Mouse (Mus musculus): ENCODE results near the gene Abcb1b. TPM values are rescaled to one million over a fixed set of nuclear protein-coding genes. Genes with fewer than 3 reads are reported as not detected.

Abcb1b gene
- polyA plus RNA-seq, 1 experiment from 2014 or later: 0.83 TPM

DNA sequence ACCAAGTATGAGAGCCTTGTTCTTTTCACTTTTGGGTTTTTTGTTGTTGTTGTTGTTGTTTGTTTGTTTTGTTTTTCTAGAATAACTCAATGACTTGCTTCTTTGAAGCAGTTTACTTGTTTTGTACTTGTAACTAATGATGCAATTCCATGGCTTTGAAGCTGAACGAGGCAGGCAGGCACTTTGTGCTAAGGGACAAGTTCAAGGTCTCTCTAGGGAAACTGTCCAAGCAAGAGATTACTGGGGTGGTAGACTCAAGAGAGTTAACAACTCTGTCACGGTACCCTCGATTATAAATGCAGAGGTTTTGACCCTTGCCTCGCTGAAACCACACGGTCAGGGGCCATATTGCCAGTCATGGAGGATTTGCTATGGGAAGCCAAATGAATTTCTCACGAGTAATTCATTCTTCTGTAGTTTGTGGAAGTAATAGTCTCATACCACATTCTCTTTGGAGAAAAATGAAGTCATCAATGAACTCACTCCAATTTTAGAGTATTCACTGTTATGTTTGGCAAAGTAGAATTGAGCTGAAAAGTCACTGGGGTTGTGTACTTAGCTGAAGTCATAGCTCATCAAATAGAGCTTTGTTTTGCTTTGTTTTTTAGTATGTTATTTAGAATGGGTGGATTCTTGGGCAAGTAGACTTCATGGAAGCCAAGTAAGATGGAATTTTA lies 104.3 kb downstream of the Abcb1b start:
- Histone ChIP-seq H3K4me1 (replicated peaks) (no peaks in the 10 kb centered on the region), H3K9ac (no peak overlapping the region), H3K27ac (replicated peaks) (no peak overlapping the region), H3K27me3 (no peaks in the 10 kb centered on the region), H3K36me3 (no peaks in the 10 kb centered on the region), H3K4me3 (no peak overlapping the region), H3K4me2 (no peak overlapping the region), H3K9me3 (no peaks in the 10 kb centered on the region)
- WGBS: 57% methylated on average over 6 of the region's 6 CpGs
- no peak for ATAC-seq (ENCODE audit: low FRiP score, low read depth)

DNA sequence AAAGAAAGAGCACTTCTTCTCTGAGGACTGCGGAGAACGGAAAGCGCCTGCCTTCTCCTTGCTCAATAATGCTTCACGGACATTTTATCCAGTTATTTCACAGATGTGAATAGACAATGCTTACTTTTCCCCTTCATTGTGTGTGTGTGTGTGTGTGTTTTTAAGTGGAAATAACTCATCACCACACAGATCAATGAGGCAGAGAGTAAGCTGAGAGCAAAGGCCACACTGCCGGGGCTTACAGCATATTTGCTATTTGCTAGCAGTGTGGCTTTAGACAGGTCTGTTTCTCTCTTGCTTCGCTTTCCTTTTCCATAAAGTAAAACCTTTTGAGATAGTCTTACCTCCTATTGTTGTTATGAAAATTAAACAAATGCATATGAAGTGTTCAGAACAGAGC lies 106.6 kb downstream of the Abcb1b start:
- Histone ChIP-seq H3K4me3 (no peak overlapping the region), H3K36me3 (no peaks in the 10 kb centered on the region), H3K27me3 (no peaks in the 10 kb centered on the region), H3K9me3 (no peaks in the 10 kb centered on the region), H3K4me2 (no peak overlapping the region), H3K4me1 (replicated peaks) (no peaks in the 10 kb centered on the region), H3K27ac (replicated peaks) (no peak overlapping the region), H3K9ac (no peak overlapping the region)
- 39% methylated on average over 6 of the region's 6 CpGs for WGBS
- no peak for ATAC-seq (ENCODE audit: low FRiP score, low read depth)

DNA sequence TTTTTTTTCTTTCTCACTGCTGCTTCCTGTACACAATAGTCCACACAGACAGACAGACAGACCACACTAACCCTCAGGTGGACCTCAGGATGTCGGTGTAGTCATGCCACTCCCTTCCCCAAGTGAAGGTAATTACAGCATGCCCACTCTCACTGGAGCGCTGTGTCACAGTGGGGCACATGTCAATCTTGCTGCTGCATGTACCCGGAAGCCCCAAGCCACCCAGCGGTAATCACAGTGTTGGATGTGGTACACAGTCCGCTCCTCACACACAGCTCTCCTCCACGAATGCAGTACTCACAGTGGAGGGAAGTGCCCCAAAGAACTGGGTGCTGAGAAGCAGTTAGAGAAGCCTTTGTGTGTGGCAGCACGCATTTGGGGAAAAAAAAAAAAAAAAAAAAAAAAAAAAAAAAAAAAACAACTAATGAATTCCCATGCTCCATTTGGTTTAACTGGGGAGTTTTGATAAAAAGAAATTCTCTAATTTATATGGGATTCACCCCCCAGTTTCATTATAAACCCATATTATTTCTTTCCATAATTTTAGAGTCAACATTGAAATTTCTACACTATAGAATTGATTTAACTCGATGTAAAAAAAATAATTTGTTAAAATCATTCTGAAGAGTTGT lies 113.7 kb downstream of the Abcb1b start:
- H3K4me3 ChIP-seq: no peak overlapping the region
- WGBS: 82% methylated on average over 8 of the region's 8 CpGs
- ATAC-seq (ENCODE audit: low FRiP score, low read depth): no peak
- H3K27me3 ChIP-seq: no peaks in the 10 kb centered on the region
- no peaks in the 10 kb centered on the region for H3K4me1 ChIP-seq (replicated peaks)
- no peak overlapping the region for H3K4me2 ChIP-seq
- no peak overlapping the region for H3K9ac ChIP-seq
- no peak overlapping the region for H3K27ac ChIP-seq (replicated peaks)
- H3K9me3 ChIP-seq: no peaks in the 10 kb centered on the region
- H3K36me3 ChIP-seq: no peaks in the 10 kb centered on the region

Other genes starting within 250 kb of the Abcb1b start
- gene Rundc3b, start 175.2 kb upstream of the Abcb1b start, polyA plus RNA-seq (2015; fragmentation: Nextera tagmentation; extraction: Ambion mirVana): 39.5 and 42.5 TPM in 2 replicates
- 1.6 and 2.1 TPM in 2 replicates for gene Abcb1a, start 138.1 kb upstream of the Abcb1b start, polyA plus RNA-seq (2015; fragmentation: Nextera tagmentation; extraction: Ambion mirVana)
- 0.61 and 0.81 TPM in 2 replicates for gene Abcb4, start 95.6 kb downstream of the Abcb1b start, polyA plus RNA-seq (2015; fragmentation: Nextera tagmentation; extraction: Ambion mirVana)
- 21.7 and 21.9 TPM in 2 replicates for gene Crot, start 199.2 kb downstream of the Abcb1b start, polyA plus RNA-seq (2015; fragmentation: Nextera tagmentation; extraction: Ambion mirVana)

Data from hindbrain, embryonic 15.5 days (tissue).